Mouse (Mus musculus) ES-Bruce4 (cell line): ENCODE results near the gene Clec2e. TPM values are rescaled to one million over a fixed set of nuclear protein-coding genes. Genes with fewer than 3 reads are reported as not detected.

Source experiments
- H3K27ac ChIP-seq: 2 replicates; pipeline ENCODE4 v1.5.1; 2012; ENCODE audit warnings: low read length, inconsistent platforms; ENCODE audit not compliant: insufficient read depth
- H3K27me3 ChIP-seq: 2 replicates; pipeline ENCODE4 v1.6.1; 2012; ENCODE audit warnings: mild to moderate bottlenecking, low read length, inconsistent platforms; ENCODE audit not compliant: control insufficient read depth, poor library complexity, insufficient read depth, severe bottlenecking
- H3K36me3 ChIP-seq: 2 replicates; pipeline ENCODE4 v1.6.1; 2012; ENCODE audit warnings: inconsistent platforms, mild to moderate bottlenecking, low read length, moderate library complexity; ENCODE audit not compliant: control insufficient read depth, poor library complexity, insufficient read depth, severe bottlenecking
- H3K4me1 ChIP-seq: one replicate; pipeline ENCODE4 v1.8.1; 2011; ENCODE audit warnings: low read length; ENCODE audit not compliant: control insufficient read depth, insufficient read depth
- H3K4me3 ChIP-seq: 2 replicates; pipeline ENCODE4 v1.5.1; 2011; ENCODE audit warnings: low read depth, mild to moderate bottlenecking, low read length
- H3K9ac ChIP-seq: 2 replicates; pipeline ENCODE4 v1.6.1; 2012; ENCODE audit warnings: low read depth, mild to moderate bottlenecking, inconsistent platforms; ENCODE audit not compliant: poor library complexity, severe bottlenecking
- H3K9me3 ChIP-seq: replicated peaks from 2 replicates; pipeline ENCODE4 v1.6.1; 2012; ENCODE audit warnings: mild to moderate bottlenecking, low read length, inconsistent platforms; ENCODE audit not compliant: control insufficient read depth, poor library complexity, insufficient read depth, severe bottlenecking
- CTCF ChIP-seq: IDR thresholded peaks from one replicate; pipeline ENCODE4 v1.8.1; 2011; ENCODE audit warnings: low read depth, low read length
- EP300 ChIP-seq: IDR thresholded peaks from 2 replicates; pipeline ENCODE4 v1.6.1; 2011; ENCODE audit warnings: low read depth, low read length; ENCODE audit not compliant: insufficient read depth
- POLR2A ChIP-seq: IDR thresholded peaks from one replicate; pipeline ENCODE4 v1.8.1; 2011; ENCODE audit warnings: low read length; ENCODE audit not compliant: insufficient read depth
- polyA plus RNA-seq: library from polyadenylated mRNA; stranded (reverse); fragments of >200 nt; gene quantifications from 2 replicates; pipeline ENCODE4 v1.2.4, GENCODE M21; 2011; ENCODE audit warnings: low read depth; ENCODE audit not compliant: missing spikeins, insufficient read depth, insufficient read length

Gene Clec2e
- polyA plus RNA-seq, 1 experiment = 0.48 TPM

DNA sequence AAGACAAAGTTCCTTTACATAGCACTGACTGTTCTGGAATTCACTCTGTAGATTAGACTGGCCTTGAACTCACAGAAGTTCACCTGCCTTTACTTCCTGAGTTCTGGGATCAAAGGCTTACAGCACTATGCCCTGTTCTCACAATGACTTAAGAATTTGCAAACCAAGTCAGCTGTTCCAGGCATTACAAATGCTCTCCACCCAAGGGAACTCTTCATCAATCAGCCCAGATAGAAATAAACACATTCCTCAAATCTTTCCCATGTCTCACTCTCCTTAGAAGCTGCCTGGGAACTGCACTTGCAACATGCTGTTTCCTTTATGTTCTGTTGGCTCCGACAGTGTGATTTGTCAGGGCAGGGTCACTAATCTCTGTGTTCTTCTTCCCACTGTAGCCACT, 13.1 kb upstream of the Clec2e start:
- Histone ChIP-seq H3K36me3 (no peaks in the 10 kb centered on the region), H3K27ac (no peak overlapping the region), H3K4me3 (no peak overlapping the region), H3K27me3 (no peaks in the 10 kb centered on the region), H3K4me1 (peaks cover 3% of the 10 kb centered on the region), H3K9ac (no peak overlapping the region), H3K9me3 (no peaks in the 10 kb centered on the region)
- TF ChIP-seq CTCF (no peak), POLR2A (no peak), EP300 (no peak)

DNA sequence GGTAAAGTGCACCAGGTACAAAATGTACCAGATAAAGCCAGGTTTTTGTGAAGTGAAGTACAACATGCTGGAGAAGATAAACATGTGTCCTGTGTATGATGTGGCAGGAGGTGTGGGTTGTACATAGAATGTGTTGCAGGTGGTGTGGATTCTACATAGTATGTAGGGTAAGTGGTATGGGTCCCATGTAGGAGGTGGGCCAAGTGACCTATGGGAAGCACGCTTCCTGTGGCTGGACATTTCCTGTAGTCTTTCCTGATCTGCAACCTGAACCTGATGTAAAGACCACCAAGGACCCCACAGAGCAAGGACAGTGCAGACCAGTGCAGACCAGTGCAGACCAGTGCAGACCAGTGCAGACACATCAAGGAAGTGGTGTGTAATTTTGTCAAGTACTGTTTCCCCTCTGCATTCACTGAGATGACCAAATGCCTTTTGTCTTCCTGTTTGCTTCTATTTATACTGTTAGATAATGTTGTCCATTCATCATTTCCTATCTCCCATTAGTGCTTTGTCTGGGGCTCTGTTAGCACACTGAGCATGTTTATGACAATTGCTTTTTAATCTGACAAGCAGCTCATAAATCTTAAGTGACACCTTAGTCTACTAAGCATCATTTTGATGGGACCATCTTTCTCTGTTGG, 12.4 kb upstream of the Clec2e start:
- peaks cover 3% of the 10 kb centered on the region for H3K4me1 ChIP-seq
- H3K9me3 ChIP-seq = no peaks in the 10 kb centered on the region
- TF ChIP-seq EP300 = no peak
- no peak for TF ChIP-seq CTCF
- no peak for TF ChIP-seq POLR2A
- no peak overlapping the region for H3K27ac ChIP-seq
- no peak overlapping the region for H3K9ac ChIP-seq
- H3K27me3 ChIP-seq = no peaks in the 10 kb centered on the region
- no peaks in the 10 kb centered on the region for H3K36me3 ChIP-seq
- H3K4me3 ChIP-seq = no peak overlapping the region

- H3K27ac ChIP-seq = no peak overlapping the region
- no peak overlapping the region for H3K4me3 ChIP-seq
- no peaks in the 10 kb centered on the region for H3K27me3 ChIP-seq
- H3K9me3 ChIP-seq = no peaks in the 10 kb centered on the region
- no peaks in the 10 kb centered on the region for H3K36me3 ChIP-seq
- no peak overlapping the region for H3K9ac ChIP-seq
- peaks cover 3% of the 10 kb centered on the region for H3K4me1 ChIP-seq
- TF ChIP-seq POLR2A = no peak
- no peak for TF ChIP-seq CTCF
- TF ChIP-seq EP300 = no peak
Observed at GRCm38 (mm10) chr6:129112526-129112925, 11.8 kb upstream of the Clec2e start.

DNA sequence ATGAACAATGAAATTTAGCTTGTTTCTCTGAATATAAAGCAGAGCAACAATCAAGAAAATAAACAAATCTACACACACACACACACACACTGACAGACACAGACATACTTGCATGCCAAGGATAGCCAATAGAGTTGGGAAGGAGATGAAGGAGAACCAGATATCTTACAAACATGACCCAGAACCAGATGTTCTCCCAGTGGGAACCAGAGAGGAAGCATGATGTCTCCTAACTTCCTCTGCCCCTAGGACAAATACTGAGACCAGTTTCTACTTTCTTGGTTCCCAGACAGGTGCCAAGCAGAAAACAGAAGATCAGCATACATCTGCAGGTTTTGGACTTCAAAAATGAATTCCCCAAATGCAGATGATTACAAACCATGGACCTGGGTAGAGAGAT, 7.2 kb upstream of the Clec2e start:
- H3K4me3 ChIP-seq = no peak overlapping the region

DNA sequence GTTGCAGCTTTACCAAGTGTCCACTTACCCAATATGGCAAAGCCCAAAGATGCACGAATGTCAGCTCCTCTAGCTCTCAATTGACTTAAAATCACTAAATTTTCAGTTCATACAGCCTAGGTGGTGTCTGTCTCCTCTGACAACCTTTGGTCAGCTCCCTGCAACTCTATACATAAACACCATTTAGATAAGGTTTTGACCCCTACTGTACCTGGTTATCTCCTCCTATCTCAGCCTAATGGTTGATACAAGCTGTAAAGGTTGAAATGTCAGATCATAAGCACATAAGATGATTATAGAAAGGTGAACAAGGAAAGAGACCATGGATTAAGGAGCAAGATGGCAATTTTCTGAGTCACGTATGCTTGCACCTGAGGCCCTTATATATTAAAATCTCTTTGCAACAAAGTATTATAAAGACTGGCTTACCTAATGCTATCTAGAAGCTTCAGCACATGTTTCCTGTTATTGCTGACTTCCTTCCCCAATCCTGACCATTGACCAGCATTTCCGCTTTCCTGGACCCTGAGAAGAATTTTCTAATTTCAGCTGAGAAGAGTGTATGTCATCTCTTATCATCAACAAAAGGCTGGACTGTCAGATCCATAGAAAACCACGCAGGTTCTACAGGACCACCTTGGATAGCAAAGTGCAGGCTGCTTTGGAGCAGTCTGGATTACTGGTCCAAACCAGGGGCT, 2.3 kb upstream of the Clec2e start:
- H3K4me1 ChIP-seq = no peaks in the 10 kb centered on the region
- no peaks in the 10 kb centered on the region for H3K36me3 ChIP-seq
- H3K9ac ChIP-seq = no peak overlapping the region

More for the DNA sequence above, 7.2 kb upstream of the Clec2e start:
- TF ChIP-seq CTCF (no peak), POLR2A (no peak), EP300 (no peak)
- Histone ChIP-seq H3K27ac (no peak overlapping the region), H3K9me3 (no peaks in the 10 kb centered on the region), H3K27me3 (no peaks in the 10 kb centered on the region), H3K4me1 (peaks cover 3% of the 10 kb centered on the region), H3K9ac (no peak overlapping the region), H3K36me3 (no peaks in the 10 kb centered on the region)

DNA sequence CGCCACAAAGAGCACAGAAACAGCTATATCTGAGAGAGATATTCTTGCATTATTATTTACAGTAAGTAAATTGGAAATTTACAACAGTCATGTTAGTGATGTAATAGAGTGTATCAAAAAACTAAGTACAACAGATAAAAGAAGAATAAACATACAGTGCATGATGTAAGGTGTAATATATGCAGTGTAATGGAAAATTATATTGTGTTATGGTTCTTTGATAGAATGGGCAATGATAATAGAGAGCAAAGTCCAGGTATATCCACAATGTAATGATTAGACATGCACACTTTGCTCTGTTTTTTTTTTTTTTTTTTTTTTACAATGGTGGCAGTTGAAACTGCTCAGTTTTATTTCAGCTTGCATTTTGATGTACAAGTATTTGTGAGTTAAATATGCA, 891 bp upstream of the Clec2e start:
- Histone ChIP-seq H3K36me3 (no peaks in the 10 kb centered on the region), H3K27ac (no peak overlapping the region), H3K27me3 (no peaks in the 10 kb centered on the region), H3K9me3 (no peaks in the 10 kb centered on the region), H3K4me1 (no peaks in the 10 kb centered on the region), H3K9ac (no peak overlapping the region), H3K4me3 (no peak overlapping the region)
- TF ChIP-seq EP300 (no peak), CTCF (no peak), POLR2A (no peak)

More for the DNA sequence above, 2.3 kb upstream of the Clec2e start:
- no peaks in the 10 kb centered on the region for H3K27me3 ChIP-seq
- no peak overlapping the region for H3K27ac ChIP-seq
- no peaks in the 10 kb centered on the region for H3K9me3 ChIP-seq
- TF ChIP-seq EP300 (no peak), POLR2A (no peak), CTCF (no peak)
- H3K4me3 ChIP-seq = no peak overlapping the region
